Mouse (Mus musculus) embryonic facial prominence, embryonic 10.5 days (tissue): ENCODE data around the gene Repin1. TPM values are rescaled to one million over a fixed set of nuclear protein-coding genes. Genes with fewer than 3 reads are reported as not detected.
"Not testable (repeated sequence)": the region's sequence is repeated elsewhere in the genome, so short reads cannot be mapped to it uniquely, and the experiment has no call there.

ENCODE experiments used
- DNase-seq: peaks from one replicate; pipeline ENCODE4 v3.0.0-alpha.2; 2017; ENCODE audit warnings: low spot score
- H3K27ac ChIP-seq: fragments of 300-500 bp; sonication (generic); replicated peaks from 2 replicates; pipeline ENCODE4 v1.5.1; 2016; ENCODE audit warnings: mild to moderate bottlenecking
- H3K27me3 ChIP-seq: fragments of 300-500 bp; sonication (generic); replicated peaks from 2 replicates; pipeline ENCODE4 v1.6.1; 2016; ENCODE audit warnings: low read depth, mild to moderate bottlenecking; ENCODE audit not compliant: poor library complexity, severe bottlenecking
- H3K36me3 ChIP-seq: fragments of 300-500 bp; sonication (generic); replicated peaks from 2 replicates; pipeline ENCODE4 v1.6.1; 2016; ENCODE audit warnings: mild to moderate bottlenecking, moderate library complexity
- H3K4me1 ChIP-seq: fragments of 300-500 bp; sonication (generic); 2 replicates; pipeline ENCODE4 v1.6.1; 2016
- H3K4me3 ChIP-seq: fragments of 300-500 bp; sonication (generic); 2 replicates; pipeline ENCODE4 v1.5.1; 2016; ENCODE audit warnings: mild to moderate bottlenecking, moderate library complexity
- H3K9me3 ChIP-seq: fragments of 300-500 bp; sonication (generic); 2 replicates; pipeline ENCODE4 v1.6.1; 2016; ENCODE audit warnings: mild to moderate bottlenecking
- WGBS: fragments of 180-500 bp; shearing (Covaris S2); methylation state at CpG from one replicate; pipeline ENCODE4 v1.1.7; 2016; 5-methylcytosine and 5-hydroxymethylcytosine counted together
- polyA plus RNA-seq: library from polyadenylated mRNA; unstranded; fragments of >200 nt; fragmentation: Nextera tagmentation; extraction: Ambion mirVana; gene quantifications from 2 replicates; pipeline ENCODE4 v1.2.1, GENCODE M21; 2016

Repin1 gene
- polyA plus RNA-seq, 1 experiment from 2014 or later = 50.7 TPM

- WGBS = 88% methylated on average over 4 of the region's 4 CpGs
- DNase-seq = no peak
- Histone ChIP-seq H3K36me3 (peaks cover 46% of the 10 kb centered on the region), H3K4me1 (no peaks in the 10 kb centered on the region), H3K27me3 (no peaks in the 10 kb centered on the region), H3K27ac (no peak overlapping the region), H3K9me3 (no peaks in the 10 kb centered on the region), H3K4me3 (no peak overlapping the region)
These were observed 19.8 kb downstream of the Repin1 start for GRCm38 (mm10) chr6:48613464-48613863.

- no peaks in the 10 kb centered on the region for H3K9me3 ChIP-seq
- 91% methylated on average over 5 of the region's 5 CpGs for WGBS
- no peaks in the 10 kb centered on the region for H3K4me1 ChIP-seq
- no peaks in the 10 kb centered on the region for H3K27me3 ChIP-seq
- no peak for DNase-seq
- H3K4me3 ChIP-seq = no peak overlapping the region
- peaks cover 56% of the 10 kb centered on the region for H3K36me3 ChIP-seq
- no peak overlapping the region for H3K27ac ChIP-seq
These were observed 21.1 kb downstream of the Repin1 start for GRCm38 (mm10) chr6:48614756-48615155.

- H3K27me3 ChIP-seq = no peaks in the 10 kb centered on the region
- H3K4me3 ChIP-seq = no peak overlapping the region
- WGBS = 93% methylated on average over 30 of the region's 30 CpGs
- H3K27ac ChIP-seq = no peak overlapping the region
- peaks cover 50% of the 10 kb centered on the region for H3K36me3 ChIP-seq
- H3K9me3 ChIP-seq = no peaks in the 10 kb centered on the region
- no peaks in the 10 kb centered on the region for H3K4me1 ChIP-seq
- DNase-seq = no peak
These were observed 26.3 kb downstream of the Repin1 start for GRCm38 (mm10) chr6:48620031-48620430.

- 86% methylated on average over 8 of the region's 8 CpGs for WGBS
- H3K27ac ChIP-seq, DNase-seq, H3K4me3 ChIP-seq, H3K9me3 ChIP-seq: not testable (repeated sequence)
- Histone ChIP-seq H3K27me3 (peaks cover 19% of the 10 kb centered on the region), H3K36me3 (peaks cover 41% of the 10 kb centered on the region), H3K4me1 (peaks cover 11% of the 10 kb centered on the region)
These were observed 28.6 kb downstream of the Repin1 start for GRCm38 (mm10) chr6:48622186-48622843.

GRCm38 (mm10) chr6:48623460-48623859 is 29.8 kb downstream of the Repin1 start:
- Histone ChIP-seq H3K27me3 (peaks cover 31% of the 10 kb centered on the region), H3K4me3 (no peak overlapping the region), H3K9me3 (no peaks in the 10 kb centered on the region), H3K27ac (no peak overlapping the region), H3K4me1 (peaks cover 16% of the 10 kb centered on the region), H3K36me3 (peaks cover 35% of the 10 kb centered on the region)
- DNase-seq = no peak
- WGBS = 26% methylated on average over 1 of the region's 1 CpGs

- Histone ChIP-seq H3K27ac (peak within 1 kb of the TSS; percentile 52; the same call in 1 of the 2 replicates), H3K4me1 (peaks cover 32% of the 10 kb centered on the region), H3K36me3 (peaks cover 7% of the 10 kb centered on the region; the same call in 1 of the 2 replicates), H3K4me3 (peak within 1 kb of the TSS; percentile 60), H3K27me3 (peaks cover 61% of the 10 kb centered on the region), H3K9me3 (no peaks in the 10 kb centered on the region)
- DNase-seq = no peak
- 31% methylated on average over 8 of the region's 8 CpGs for whole genome bisulfite sequencing
These were observed 32.8 kb downstream of the Repin1 start, which contains the start of gene AI854703 for GRCm38 (mm10) chr6:48626464-48626863. AI854703 (plus strand) TSS chr6:48626764.

- Histone ChIP-seq H3K27ac (peak overlapping the region; percentile 52; the same call in 1 of the 2 replicates), H3K4me3 (peak overlapping the region; percentile 60), H3K9me3 (no peaks in the 10 kb centered on the region), H3K27me3 (peaks cover 66% of the 10 kb centered on the region), H3K4me1 (peaks cover 32% of the 10 kb centered on the region), H3K36me3 (peaks cover 2% of the 10 kb centered on the region; the same call in 1 of the 2 replicates)
- peak; percentile 73 for DNase-seq
- WGBS = under 1% methylated on average over 32 of the region's 32 CpGs
These were observed 33.3 kb downstream of the Repin1 start for GRCm38 (mm10) chr6:48626984-48627383.

- Histone ChIP-seq H3K4me1 (peaks cover 32% of the 10 kb centered on the region), H3K4me3 (peak overlapping the region; percentile 60), H3K27me3 (peaks cover 70% of the 10 kb centered on the region), H3K27ac (peak overlapping the region; percentile 52; the same call in 1 of the 2 replicates), H3K36me3 (no peaks in the 10 kb centered on the region), H3K9me3 (no peaks in the 10 kb centered on the region)
- WGBS = 3% methylated on average over 7 of the region's 7 CpGs
- no peak for DNase-seq
These were observed 33.8 kb downstream of the Repin1 start for GRCm38 (mm10) chr6:48627511-48627924.

GRCm38 (mm10) chr6:48628377-48628776 is 34.7 kb downstream of the Repin1 start:
- Histone ChIP-seq H3K9me3 (no peaks in the 10 kb centered on the region), H3K27ac (no peak overlapping the region), H3K27me3 (peaks cover 76% of the 10 kb centered on the region), H3K36me3 (no peaks in the 10 kb centered on the region), H3K4me1 (peaks cover 32% of the 10 kb centered on the region), H3K4me3 (no peak overlapping the region)
- DNase-seq = no peak
- WGBS = 72% methylated on average over 3 of the region's 3 CpGs

GRCm38 (mm10) chr6:48628808-48629660 is 35.4 kb downstream of the Repin1 start:
- H3K36me3 ChIP-seq = no peaks in the 10 kb centered on the region
- no peaks in the 10 kb centered on the region for H3K9me3 ChIP-seq
- DNase-seq = peak; percentile 59
- peak overlapping the region; percentile 54; the same call in 1 of the 2 replicates for H3K27ac ChIP-seq
- peaks cover 76% of the 10 kb centered on the region for H3K27me3 ChIP-seq
- H3K4me3 ChIP-seq = peak overlapping the region; percentile 63
- WGBS = 5% methylated on average over 54 of the region's 54 CpGs
- H3K4me1 ChIP-seq = peaks cover 32% of the 10 kb centered on the region

GRCm38 (mm10) chr6:48629661-48630034 is 36.0 kb downstream of the Repin1 start:
- H3K27ac ChIP-seq = peak overlapping the region; percentile 54; the same call in 1 of the 2 replicates
- DNase-seq = no peak
- peaks cover 32% of the 10 kb centered on the region for H3K4me1 ChIP-seq
- H3K9me3 ChIP-seq = no peaks in the 10 kb centered on the region
- WGBS = 21% methylated on average over 13 of the region's 13 CpGs
- H3K27me3 ChIP-seq = peaks cover 76% of the 10 kb centered on the region
- H3K4me3 ChIP-seq = peak overlapping the region; percentile 63
- H3K36me3 ChIP-seq = no peaks in the 10 kb centered on the region

GRCm38 (mm10) chr6:48630831-48631230 is 37.1 kb downstream of the Repin1 start:
- H3K27me3 ChIP-seq = peaks cover 70% of the 10 kb centered on the region
- H3K4me1 ChIP-seq = peaks cover 32% of the 10 kb centered on the region
- no peak overlapping the region for H3K4me3 ChIP-seq
- H3K27ac ChIP-seq = no peak overlapping the region
- no peaks in the 10 kb centered on the region for H3K36me3 ChIP-seq
- WGBS = 86% methylated on average over 8 of the region's 8 CpGs
- H3K9me3 ChIP-seq = no peaks in the 10 kb centered on the region
- no peak for DNase-seq
